Mouse (Mus musculus) subcutaneous adipose tissue, adult 2 months (tissue): Measurements from ENCODE around the gene Smco1. TPM values are rescaled to one million over a fixed set of nuclear protein-coding genes. Genes with fewer than 3 reads are reported as not detected.

Source experiments
- polyA plus RNA-seq: library from polyadenylated mRNA; depleted of rRNA; stranded (reverse); fragments of >200 nt; gene quantifications from 2 replicates; pipeline ENCODE4 v1.2.3, GENCODE M21; 2012; ENCODE audit warnings: low replicate concordance; rRNA removed

Gene Smco1
- polyA plus RNA-seq, result 0.07 and 0.10 TPM in 2 replicates

GRCm38 (mm10) chr16:32271291-32271690 lies at the start of gene Smco1:
Gene Smco1, plus strand, starts transcription at chr16:32271468.

GRCm38 (mm10) chr16:32246952-32247370 lies 24.3 kb upstream of the Smco1 start, which contains the start of the genes Fbxo45 and Wdr53:
Gene Fbxo45, minus strand, starts transcription at chr16:32247158.
Gene Wdr53, plus strand, starts transcription at chr16:32247227.

GRCm38 (mm10) chr16:32277308-32278256 lies 6.3 kb downstream of the Smco1 start, which contains the start of gene Rnf168:
Gene Rnf168, plus strand, starts transcription at chr16:32277459.

Other genes with a start within 250 kb of the Smco1 start
- 20.3 and 28.5 TPM in 2 replicates for gene Pak2, start 192.1 kb upstream of the Smco1 start, polyA plus RNA-seq
- 21.4 and 41.7 TPM in 2 replicates for gene Pigx, start 171.7 kb upstream of the Smco1 start, polyA plus RNA-seq
- 4.4 and 8.4 TPM in 2 replicates for gene Cep19, start 171.7 kb upstream of the Smco1 start, polyA plus RNA-seq
- gene Nrros, start 105.9 kb upstream of the Smco1 start, polyA plus RNA-seq, result 44.5 and 44.7 TPM in 2 replicates
- gene Bex6, start 91.6 kb upstream of the Smco1 start, polyA plus RNA-seq, result 0.18 TPM in 1 of 2 replicates, not detected in the other
- gene Fbxo45, start 24.3 kb upstream of the Smco1 start, polyA plus RNA-seq, result 6.7 and 7.8 TPM in 2 replicates
- 8.5 and 9.7 TPM in 2 replicates for gene Wdr53, start 24.2 kb upstream of the Smco1 start, polyA plus RNA-seq
- gene Rnf168, start 6.0 kb downstream of the Smco1 start, polyA plus RNA-seq, result 6.8 and 15.6 TPM in 2 replicates
- 8.7 and 19.2 TPM in 2 replicates for gene Ubxn7, start 60.8 kb downstream of the Smco1 start, polyA plus RNA-seq
- 0.18 and 0.63 TPM in 2 replicates for gene Tm4sf19, start 129.0 kb downstream of the Smco1 start, polyA plus RNA-seq
- gene Tctex1d2, start 148.2 kb downstream of the Smco1 start, polyA plus RNA-seq, result 4.9 and 9.3 TPM in 2 replicates
- gene Pcyt1a, start 159.5 kb downstream of the Smco1 start, polyA plus RNA-seq, result 31.9 and 32.2 TPM in 2 replicates
- gene Slc51a, start 216.4 kb downstream of the Smco1 start, polyA plus RNA-seq, result 0.06 and 0.13 TPM in 2 replicates
- not detected in 2 replicates for gene Zdhhc19, start 224.8 kb downstream of the Smco1 start, polyA plus RNA-seq